Mouse (Mus musculus): ENCODE results near the gene Gm28230. TPM values are rescaled to one million over a fixed set of nuclear protein-coding genes. Genes with fewer than 3 reads are reported as not detected.

Gene Gm28230
- total RNA-seq, 2 experiments from 2014 or later, result not detected

Small RNA genes within 50 kb of the gene (microRNA-seq; reads per million reads assigned to microRNA genes)
- gene Gm44463 (not detected), gene Mir10b (27.1 reads per million, percentile 43 among the genes with 10 or more reads in this experiment)

Other genes with a start within 250 kb of the Gm28230 start
- gene Lnpk, start 147.3 kb upstream of the Gm28230 start, total RNA-seq (2021), result 10 to 100 TPM; 70.4 to 78.0 TPM
- not detected for gene Evx2, start 67.2 kb upstream of the Gm28230 start, total RNA-seq (2021)
- gene Hoxd13, start 58.4 kb upstream of the Gm28230 start, total RNA-seq (2021), result not detected
- not detected for gene Hoxd12, start 51.7 kb upstream of the Gm28230 start, total RNA-seq (2021)
- not detected for gene Hoxd11, start 47.2 kb upstream of the Gm28230 start, total RNA-seq (2021)
- not detected for gene Hoxd10, start 34.8 kb upstream of the Gm28230 start, total RNA-seq (2021)
- gene Hoxd9, start 29.0 kb upstream of the Gm28230 start, total RNA-seq (2021), result not detected
- gene Hoxd8, start 22.1 kb upstream of the Gm28230 start, total RNA-seq (2021), result not detected
- gene Hoxd3, start 14.8 kb upstream of the Gm28230 start, total RNA-seq (2021), result not detected
- not detected for gene Hoxd4, start 14.8 kb upstream of the Gm28230 start, total RNA-seq (2021)
- not detected for gene Hoxd1, start 36.3 kb downstream of the Gm28230 start, total RNA-seq (2021)
- gene Mtx2, start 99.1 kb downstream of the Gm28230 start, total RNA-seq (2021), result 10 to 100 TPM; 45.3 to 45.4 TPM

Data from left cerebral cortex, postnatal 36 days (tissue).